Mouse (Mus musculus): ENCODE data around the gene Ankrd16. TPM values are rescaled to one million over a fixed set of nuclear protein-coding genes. Genes with fewer than 3 reads are reported as not detected.

Gene Ankrd16
- polyA plus RNA-seq, 1 experiment from 2014 or later = 52.6 TPM

DNA sequence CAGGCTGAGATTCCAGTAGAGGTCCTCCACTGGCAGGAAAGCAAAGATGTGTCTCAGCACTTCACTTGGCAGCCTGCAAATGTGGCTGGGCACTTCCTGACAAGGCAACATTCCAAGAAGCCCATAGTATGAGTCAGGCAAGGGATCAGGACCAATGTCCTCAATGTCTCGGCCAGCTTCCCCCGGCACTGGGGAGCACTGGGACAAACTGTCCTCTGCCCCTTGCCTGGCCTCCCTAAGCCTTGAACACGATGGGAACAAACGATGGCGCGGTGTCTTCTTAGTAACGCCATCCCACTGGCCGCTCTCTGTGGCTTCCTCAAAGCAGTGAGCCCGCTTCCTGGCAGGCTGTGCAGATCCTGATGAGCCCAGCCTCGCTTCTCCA lies 10.5 kb upstream of the Ankrd16 start:
- no peak overlapping the region for H3K4me2 ChIP-seq (replicated peaks; ENCODE audit: low read depth, low read length)
- no peak for ATAC-seq (ENCODE audit: low FRiP score, low TSS enrichment)
- H3K4me1 ChIP-seq (ENCODE audit: insufficient read depth, low read length) = no peaks in the 10 kb centered on the region
- H3K36me3 ChIP-seq (ENCODE audit: insufficient read depth, low read length) = peaks cover 49% of the 10 kb centered on the region
- WGBS = 90% methylated on average over 10 of the region's 10 CpGs
- H3K9ac ChIP-seq (replicated peaks; ENCODE audit: low read length) = no peak overlapping the region
- no peaks in the 10 kb centered on the region for H3K9me3 ChIP-seq (ENCODE audit: low read length)
- H3K4me3 ChIP-seq (ENCODE audit: low read length) = no peak overlapping the region
- no peak overlapping the region for H3K27ac ChIP-seq (ENCODE audit: low read length)
- H3K27me3 ChIP-seq (ENCODE audit: insufficient read depth, low read length) = no peaks in the 10 kb centered on the region

DNA sequence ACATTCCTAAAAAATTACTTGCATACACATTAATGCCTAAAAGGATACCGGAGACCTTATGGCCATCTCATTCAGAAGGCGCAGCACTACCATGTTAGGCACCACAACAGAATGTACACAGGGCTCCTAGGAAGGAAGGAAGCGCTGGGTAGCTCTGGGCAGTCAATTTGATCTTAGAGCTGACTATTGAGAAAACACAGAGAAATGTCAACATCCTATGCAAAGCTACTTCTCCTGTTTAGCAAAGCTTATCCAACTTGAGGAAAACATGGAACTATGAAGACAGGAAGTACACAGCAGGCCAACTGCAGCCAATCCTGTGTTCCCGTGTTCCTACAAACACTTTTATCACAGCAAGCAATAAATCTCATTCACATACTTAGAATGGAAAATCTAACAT lies 6.0 kb upstream of the Ankrd16 start:
- 86% methylated on average over 4 of the region's 4 CpGs for WGBS
- H3K4me1 ChIP-seq (ENCODE audit: insufficient read depth, low read length) = peaks cover 10% of the 10 kb centered on the region

DNA sequence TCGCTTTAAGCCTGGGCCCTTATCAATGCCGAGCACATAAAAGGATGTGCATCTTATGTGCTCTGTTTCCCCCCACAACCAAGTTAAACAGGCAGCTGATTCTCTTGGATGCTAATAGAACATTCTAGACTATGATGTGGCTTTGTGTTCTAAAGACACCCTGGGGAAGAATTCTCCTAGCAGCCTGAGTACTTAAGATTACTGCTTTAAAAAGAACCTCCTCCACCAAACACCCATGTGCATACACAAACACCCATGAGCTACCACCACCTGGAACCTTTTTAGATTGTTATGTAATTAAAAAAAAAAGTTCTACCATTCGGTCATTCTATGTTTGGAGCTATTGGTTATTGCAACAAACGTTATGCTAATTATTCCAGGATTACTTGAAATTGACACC lies 5.3 kb upstream of the Ankrd16 start:
- H3K4me1 ChIP-seq (ENCODE audit: insufficient read depth, low read length) = peaks cover 10% of the 10 kb centered on the region
- no peaks in the 10 kb centered on the region for H3K27me3 ChIP-seq (ENCODE audit: insufficient read depth, low read length)
- WGBS = 91% methylated on average over 4 of the region's 4 CpGs
- H3K4me2 ChIP-seq (replicated peaks; ENCODE audit: low read depth, low read length) = no peak overlapping the region
- no peaks in the 10 kb centered on the region for H3K9me3 ChIP-seq (ENCODE audit: low read length)
- H3K9ac ChIP-seq (replicated peaks; ENCODE audit: low read length) = no peak overlapping the region
- H3K36me3 ChIP-seq (ENCODE audit: insufficient read depth, low read length) = peaks cover 12% of the 10 kb centered on the region
- no peak overlapping the region for H3K27ac ChIP-seq (ENCODE audit: low read length)
- ATAC-seq (ENCODE audit: low FRiP score, low TSS enrichment) = no peak
- no peak overlapping the region for H3K4me3 ChIP-seq (ENCODE audit: low read length)

More for the DNA sequence above, 6.0 kb upstream of the Ankrd16 start:
- Histone ChIP-seq H3K27ac (ENCODE audit: low read length) (no peak overlapping the region), H3K9ac (replicated peaks; ENCODE audit: low read length) (no peak overlapping the region), H3K36me3 (ENCODE audit: insufficient read depth, low read length) (peaks cover 19% of the 10 kb centered on the region), H3K4me2 (replicated peaks; ENCODE audit: low read depth, low read length) (no peak overlapping the region), H3K4me3 (ENCODE audit: low read length) (no peak overlapping the region), H3K9me3 (ENCODE audit: low read length) (no peaks in the 10 kb centered on the region), H3K27me3 (ENCODE audit: insufficient read depth, low read length) (no peaks in the 10 kb centered on the region)
- no peak for ATAC-seq (ENCODE audit: low FRiP score, low TSS enrichment)

DNA sequence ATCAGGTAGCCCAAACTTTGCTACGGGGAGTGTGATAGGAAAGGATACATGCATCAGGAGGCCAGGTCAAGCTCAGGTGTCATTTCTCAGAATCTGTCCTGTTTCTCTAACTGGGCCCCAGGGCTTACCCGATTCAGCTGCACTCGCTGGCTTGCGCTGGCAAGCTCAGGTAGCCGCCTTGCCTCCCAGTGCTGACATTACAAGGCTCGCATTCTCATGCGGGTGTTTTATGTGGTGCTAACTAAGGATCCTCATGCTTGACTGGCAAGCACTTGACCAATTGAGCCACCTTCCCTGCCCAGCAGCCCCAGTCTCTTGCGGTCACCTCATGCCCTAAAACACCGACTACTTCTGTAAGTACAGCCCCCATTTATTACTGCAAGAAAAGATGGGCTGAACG lies 3.2 kb upstream of the Ankrd16 start:
- Histone ChIP-seq H3K4me2 (replicated peaks; ENCODE audit: low read depth, low read length) (no peak overlapping the region), H3K4me1 (ENCODE audit: insufficient read depth, low read length) (peaks cover 16% of the 10 kb centered on the region), H3K9me3 (ENCODE audit: low read length) (no peaks in the 10 kb centered on the region), H3K27ac (ENCODE audit: low read length) (no peak overlapping the region), H3K4me3 (ENCODE audit: low read length) (no peak overlapping the region), H3K9ac (replicated peaks; ENCODE audit: low read length) (no peak overlapping the region), H3K27me3 (ENCODE audit: insufficient read depth, low read length) (no peaks in the 10 kb centered on the region), H3K36me3 (ENCODE audit: insufficient read depth, low read length) (peaks cover 5% of the 10 kb centered on the region)
- 67% methylated on average over 10 of the region's 10 CpGs for WGBS
- ATAC-seq (ENCODE audit: low FRiP score, low TSS enrichment) = no peak

DNA sequence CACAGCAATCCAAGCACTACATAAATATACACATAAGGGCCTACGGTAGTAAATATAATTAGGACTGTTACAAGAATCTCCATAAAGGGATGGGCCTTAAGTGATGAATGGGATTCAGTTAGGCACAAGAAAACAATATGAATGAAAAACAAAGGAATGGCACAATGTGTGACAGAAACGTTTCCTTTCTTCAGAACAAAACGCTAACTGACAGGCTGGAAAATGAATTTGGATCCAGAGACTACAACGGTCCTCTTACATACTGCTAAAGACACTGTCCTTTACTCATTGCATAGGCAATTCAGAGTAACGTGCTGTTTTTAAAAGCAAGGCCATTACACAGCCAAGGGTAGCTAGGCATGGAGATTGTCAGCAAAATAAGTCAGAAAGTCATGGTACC lies 2.6 kb upstream of the Ankrd16 start:
- WGBS = 85% methylated on average over 5 of the region's 5 CpGs
- ATAC-seq (ENCODE audit: low FRiP score, low TSS enrichment) = no peak
- Histone ChIP-seq H3K4me1 (ENCODE audit: insufficient read depth, low read length) (peaks cover 23% of the 10 kb centered on the region), H3K9ac (replicated peaks; ENCODE audit: low read length) (no peak overlapping the region), H3K27ac (ENCODE audit: low read length) (no peak overlapping the region), H3K4me3 (ENCODE audit: low read length) (no peak overlapping the region), H3K36me3 (ENCODE audit: insufficient read depth, low read length) (no peaks in the 10 kb centered on the region), H3K27me3 (ENCODE audit: insufficient read depth, low read length) (no peaks in the 10 kb centered on the region), H3K9me3 (ENCODE audit: low read length) (no peaks in the 10 kb centered on the region), H3K4me2 (replicated peaks; ENCODE audit: low read depth, low read length) (no peak overlapping the region)

DNA sequence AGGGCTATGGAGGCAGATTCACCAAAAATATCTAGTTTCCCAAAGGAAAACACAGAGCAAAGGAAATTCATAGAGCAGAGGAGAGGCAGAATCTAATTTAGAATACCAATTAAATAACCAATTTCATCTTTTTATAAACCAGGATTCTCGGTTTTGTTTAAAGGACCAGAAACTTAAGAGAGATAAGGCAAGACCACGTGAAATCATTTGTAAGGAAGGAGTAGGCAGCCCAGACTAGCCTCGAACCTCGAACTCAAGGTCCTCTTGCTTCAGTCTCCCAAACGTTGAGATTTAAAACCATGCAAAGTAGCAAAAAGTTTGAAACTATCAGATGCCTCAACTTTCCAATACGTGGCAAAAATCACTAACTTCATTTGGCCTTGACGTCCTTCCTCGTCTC lies 1.3 kb upstream of the Ankrd16 start:
- Histone ChIP-seq H3K9ac (replicated peaks; ENCODE audit: low read length) (peak overlapping the region; percentile 80), H3K27ac (ENCODE audit: low read length) (no peak overlapping the region), H3K9me3 (ENCODE audit: low read length) (no peaks in the 10 kb centered on the region), H3K4me1 (ENCODE audit: insufficient read depth, low read length) (peaks cover 23% of the 10 kb centered on the region), H3K27me3 (ENCODE audit: insufficient read depth, low read length) (no peaks in the 10 kb centered on the region), H3K36me3 (ENCODE audit: insufficient read depth, low read length) (peaks cover 6% of the 10 kb centered on the region), H3K4me3 (ENCODE audit: low read length) (peak overlapping the region; percentile 80), H3K4me2 (replicated peaks; ENCODE audit: low read depth, low read length) (peak overlapping the region; percentile 70)
- no peak for ATAC-seq (ENCODE audit: low FRiP score, low TSS enrichment)
- 52% methylated on average over 8 of the region's 8 CpGs for WGBS

DNA sequence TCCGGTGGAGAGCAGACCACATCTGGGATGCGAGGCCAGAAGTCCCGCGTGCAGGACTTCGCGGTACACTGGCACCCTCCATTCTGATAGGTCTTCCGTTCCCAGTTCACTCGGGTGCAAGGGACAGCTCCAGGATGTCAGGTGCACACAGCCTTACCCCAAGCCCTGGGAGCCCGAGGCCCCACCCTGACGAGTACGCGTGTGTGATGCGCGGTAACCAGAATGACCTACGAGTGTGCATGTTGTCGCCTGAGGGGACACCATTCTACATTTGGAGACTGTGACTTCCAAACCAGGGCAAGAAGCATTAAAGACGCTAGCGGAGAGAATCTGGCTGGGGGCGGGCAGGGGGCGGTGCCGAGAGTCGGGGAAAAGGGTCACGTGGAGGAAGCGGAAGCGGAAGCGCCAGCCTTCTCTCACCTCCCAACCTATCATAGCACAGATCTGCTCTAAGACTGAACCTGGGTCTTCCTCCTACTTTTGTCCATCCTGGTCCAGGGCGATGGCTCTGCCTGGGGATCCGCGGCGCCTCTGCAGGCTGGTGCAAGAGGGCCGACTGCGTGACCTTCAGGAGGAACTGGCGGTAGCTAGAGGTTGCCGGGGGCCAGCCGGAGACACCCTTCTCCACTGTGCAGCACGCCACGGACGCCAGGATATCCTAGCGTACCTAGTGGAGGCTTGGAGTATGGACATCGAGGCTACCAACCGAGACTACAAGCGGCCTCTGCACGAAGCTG lies 579 bp downstream of the Ankrd16 start:
- Histone ChIP-seq H3K27ac (ENCODE audit: low read length) (peak overlapping the region; percentile 98), H3K4me1 (ENCODE audit: insufficient read depth, low read length) (peaks cover 23% of the 10 kb centered on the region), H3K4me3 (ENCODE audit: low read length) (peak overlapping the region; percentile 80), H3K36me3 (ENCODE audit: insufficient read depth, low read length) (peaks cover 23% of the 10 kb centered on the region), H3K4me2 (replicated peaks; ENCODE audit: low read depth, low read length) (peak overlapping the region; percentile 87), H3K9me3 (ENCODE audit: low read length) (peaks cover 3% of the 10 kb centered on the region; the same call in 1 of the 2 replicates), H3K9ac (replicated peaks; ENCODE audit: low read length) (peak overlapping the region; percentile 83), H3K27me3 (ENCODE audit: insufficient read depth, low read length) (no peaks in the 10 kb centered on the region)
- under 1% methylated on average over 43 of the region's 43 CpGs for WGBS
- peak; percentile 88 for ATAC-seq (ENCODE audit: low FRiP score, low TSS enrichment)

DNA sequence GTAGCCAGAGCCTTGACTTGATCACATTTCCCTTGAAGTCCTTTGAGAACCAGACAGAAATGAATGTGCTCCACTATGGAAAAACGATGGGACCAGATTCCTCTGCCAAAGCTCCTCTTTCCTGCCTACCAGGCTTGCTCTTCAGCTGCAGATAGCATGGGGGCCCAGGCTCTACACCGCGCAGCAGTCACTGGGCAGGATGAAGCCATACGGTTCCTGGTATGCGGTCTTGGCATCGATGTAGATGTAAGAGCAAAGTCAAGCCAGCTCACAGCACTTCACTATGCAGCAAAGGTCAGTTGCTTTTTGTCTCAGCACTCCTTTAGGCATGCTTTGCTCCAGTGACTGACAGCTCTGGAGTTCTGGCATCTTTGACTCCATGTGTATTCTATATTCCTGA lies 6.5 kb downstream of the Ankrd16 start:
- Histone ChIP-seq H3K4me2 (replicated peaks; ENCODE audit: low read depth, low read length) (no peak overlapping the region), H3K9ac (replicated peaks; ENCODE audit: low read length) (no peak overlapping the region), H3K4me1 (ENCODE audit: insufficient read depth, low read length) (peaks cover 10% of the 10 kb centered on the region), H3K4me3 (ENCODE audit: low read length) (no peak overlapping the region), H3K27ac (ENCODE audit: low read length) (no peak overlapping the region), H3K36me3 (ENCODE audit: insufficient read depth, low read length) (peaks cover 65% of the 10 kb centered on the region), H3K27me3 (ENCODE audit: insufficient read depth, low read length) (no peaks in the 10 kb centered on the region), H3K9me3 (ENCODE audit: low read length) (peaks cover 3% of the 10 kb centered on the region; the same call in 1 of the 2 replicates)
- 94% methylated on average over 6 of the region's 6 CpGs for WGBS
- no peak for ATAC-seq (ENCODE audit: low FRiP score, low TSS enrichment)

DNA sequence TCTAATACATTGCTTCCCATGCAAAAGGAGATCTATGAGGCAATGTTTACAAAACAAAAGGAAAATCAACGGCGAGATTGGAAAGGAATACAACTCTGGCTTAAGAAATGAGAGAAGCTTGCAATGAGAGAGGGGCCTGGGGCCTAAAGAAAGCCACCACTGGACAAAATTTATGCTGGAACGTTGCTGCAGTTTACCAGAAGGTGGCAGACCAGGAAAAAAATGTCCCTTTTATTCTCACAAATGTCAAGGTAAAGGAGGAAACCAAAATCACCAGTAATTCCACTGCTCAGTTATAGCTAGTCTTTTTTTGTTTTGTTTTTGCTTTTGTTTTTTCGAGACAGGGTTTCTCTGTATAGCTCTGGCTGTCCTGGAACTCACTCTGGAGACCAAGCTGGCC lies 17.0 kb downstream of the Ankrd16 start:
- Histone ChIP-seq H3K4me1 (ENCODE audit: insufficient read depth, low read length) (no peaks in the 10 kb centered on the region), H3K36me3 (ENCODE audit: insufficient read depth, low read length) (peaks cover 25% of the 10 kb centered on the region), H3K27me3 (ENCODE audit: insufficient read depth, low read length) (no peaks in the 10 kb centered on the region), H3K9me3 (ENCODE audit: low read length) (peaks cover 5% of the 10 kb centered on the region; the same call in 1 of the 2 replicates), H3K27ac (ENCODE audit: low read length) (no peak overlapping the region), H3K9ac (replicated peaks; ENCODE audit: low read length) (no peak overlapping the region), H3K4me3 (ENCODE audit: low read length) (no peak overlapping the region), H3K4me2 (replicated peaks; ENCODE audit: low read depth, low read length) (no peak overlapping the region)
- WGBS = 72% methylated on average over 4 of the region's 4 CpGs
- no peak for ATAC-seq (ENCODE audit: low FRiP score, low TSS enrichment)

DNA sequence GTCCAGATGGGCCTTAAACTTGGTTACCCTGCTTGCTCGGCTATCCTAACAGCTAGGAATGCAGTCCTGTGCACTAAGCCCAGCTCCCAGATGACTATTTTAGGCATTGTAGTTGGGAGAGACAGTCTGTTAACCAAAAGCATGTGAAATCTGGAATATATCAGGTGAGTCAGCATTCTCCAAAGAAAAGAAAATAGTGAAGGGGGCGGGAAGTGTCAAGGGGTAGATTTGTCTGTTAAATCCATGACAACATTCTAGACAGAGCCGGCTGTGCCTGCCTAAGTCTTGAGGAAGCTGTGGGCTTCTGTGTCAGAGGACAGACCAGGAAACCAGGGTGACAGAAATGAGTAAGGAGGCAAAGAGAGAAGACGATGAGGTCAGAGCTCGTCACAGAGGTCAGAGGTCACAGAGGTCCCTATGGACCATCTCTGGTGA lies 20.3 kb downstream of the Ankrd16 start:
- Histone ChIP-seq H3K9ac (replicated peaks; ENCODE audit: low read length) (no peak overlapping the region), H3K27ac (ENCODE audit: low read length) (no peak overlapping the region), H3K4me3 (ENCODE audit: low read length) (no peak overlapping the region), H3K36me3 (ENCODE audit: insufficient read depth, low read length) (0 out of 2 replicates have a peak, but pooled peaks cover 5% of the 10 kb centered on the region), H3K4me1 (ENCODE audit: insufficient read depth, low read length) (no peaks in the 10 kb centered on the region), H3K4me2 (replicated peaks; ENCODE audit: low read depth, low read length) (no peak overlapping the region), H3K9me3 (ENCODE audit: low read length) (no peaks in the 10 kb centered on the region), H3K27me3 (ENCODE audit: insufficient read depth, low read length) (no peaks in the 10 kb centered on the region)
- ATAC-seq (ENCODE audit: low FRiP score, low TSS enrichment) = no peak
- 43% methylated on average over 5 of the region's 5 CpGs for WGBS
